Mouse (Mus musculus) liver, embryonic 12.5 days (tissue): ENCODE measurements around the gene Mypn. TPM values are rescaled to one million over a fixed set of nuclear protein-coding genes. Genes with fewer than 3 reads are reported as not detected.

ENCODE experiments used
- ATAC-seq: fragments of 200-750 bp; cut with Nextera tagmentation; 2 replicates; pipeline ENCODE4 v1.8.0; 2017; ENCODE audit warnings: moderate number of reproducible peaks, mild to moderate bottlenecking, moderate library complexity
- H3K27ac ChIP-seq: fragments of 300-500 bp; sonication (generic); 2 replicates; pipeline ENCODE4 v1.5.1; 2016; ENCODE audit warnings: mild to moderate bottlenecking
- H3K27me3 ChIP-seq: fragments of 300-500 bp; sonication (generic); replicated peaks from 2 replicates; pipeline ENCODE4 v1.6.1; 2016; ENCODE audit warnings: mild to moderate bottlenecking, moderate library complexity
- H3K36me3 ChIP-seq: fragments of 300-500 bp; sonication (generic); 2 replicates; pipeline ENCODE4 v1.6.1; 2016; ENCODE audit warnings: mild to moderate bottlenecking, moderate library complexity
- H3K4me1 ChIP-seq: fragments of 300-500 bp; sonication (generic); 2 replicates; pipeline ENCODE4 v1.6.1; 2016
- H3K4me2 ChIP-seq: fragments of 300-500 bp; sonication (generic); 2 replicates; pipeline ENCODE4 v1.6.1; 2016; ENCODE audit warnings: mild to moderate bottlenecking, moderate library complexity
- H3K4me3 ChIP-seq: fragments of 300-500 bp; sonication (generic); 2 replicates; pipeline ENCODE4 v1.5.1; 2016; ENCODE audit warnings: mild to moderate bottlenecking, moderate library complexity
- H3K9ac ChIP-seq: fragments of 300-500 bp; sonication (generic); 2 replicates; pipeline ENCODE4 v1.6.1; 2016; ENCODE audit warnings: mild to moderate bottlenecking, moderate library complexity
- H3K9me3 ChIP-seq: fragments of 300-500 bp; sonication (generic); replicated peaks from 2 replicates; pipeline ENCODE4 v1.6.1; 2016; ENCODE audit warnings: mild to moderate bottlenecking, moderate library complexity
- WGBS: fragments of 180-500 bp; shearing (Covaris S2); methylation state at CpG from one replicate; pipeline ENCODE4 v1.1.7; 2016; ENCODE audit not compliant: insufficient replicate concordance; 5-methylcytosine and 5-hydroxymethylcytosine counted together
- polyA plus RNA-seq: library from polyadenylated mRNA; unstranded; fragments of >200 nt; fragmentation: Nextera tagmentation; extraction: Ambion mirVana; gene quantifications from 2 replicates; pipeline ENCODE4 v1.2.1, GENCODE M21; 2016

Gene Mypn
- polyA plus RNA-seq, 1 experiment from 2014 or later: 0.02 TPM

GRCm38 (mm10) chr10:63167241-63167995 is 36.3 kb downstream of the Mypn start:
- ATAC-seq: no peak
- peaks cover 11% of the 10 kb centered on the region for H3K4me1 ChIP-seq
- H3K27ac ChIP-seq: no peak overlapping the region
- no peaks in the 10 kb centered on the region for H3K27me3 ChIP-seq
- WGBS: 73% methylated on average over 10 of the region's 10 CpGs
- no peak overlapping the region for H3K4me3 ChIP-seq
- no peak overlapping the region for H3K9ac ChIP-seq
- H3K9me3 ChIP-seq: no peaks in the 10 kb centered on the region
- no peaks in the 10 kb centered on the region for H3K36me3 ChIP-seq
- no peak overlapping the region for H3K4me2 ChIP-seq

- Histone ChIP-seq H3K4me1 (peaks cover 25% of the 10 kb centered on the region), H3K4me2 (peak overlapping the region; percentile 49), H3K4me3 (peak overlapping the region; percentile 21; the same call in 1 of the 2 replicates), H3K27me3 (no peaks in the 10 kb centered on the region), H3K9ac (no peak overlapping the region), H3K27ac (no peak overlapping the region), H3K36me3 (no peaks in the 10 kb centered on the region), H3K9me3 (no peaks in the 10 kb centered on the region)
- no peak for ATAC-seq
- 31% methylated on average over 16 of the region's 16 CpGs for WGBS
Observed at GRCm38 (mm10) chr10:63165752-63166412, 37.9 kb downstream of the Mypn start.

GRCm38 (mm10) chr10:63161240-63161639 is 42.5 kb downstream of the Mypn start:
- Histone ChIP-seq H3K4me1 (peaks cover 32% of the 10 kb centered on the region), H3K27me3 (no peaks in the 10 kb centered on the region), H3K4me2 (peak overlapping the region; percentile 58), H3K4me3 (0 out of 2 replicates have a peak overlapping the region, but pooled peaks have one; percentile 1), H3K36me3 (no peaks in the 10 kb centered on the region), H3K9me3 (no peaks in the 10 kb centered on the region), H3K9ac (no peak overlapping the region; the same call in 1 of the 2 replicates), H3K27ac (no peak overlapping the region)
- peak; percentile 89 for ATAC-seq
- WGBS: 14% methylated on average over 5 of the region's 5 CpGs

- 0 out of 2 replicates have a peak, but pooled peaks have one; percentile 6 for ATAC-seq
- H3K9me3 ChIP-seq: no peaks in the 10 kb centered on the region
- H3K4me3 ChIP-seq: 0 out of 2 replicates have a peak overlapping the region, but pooled peaks have one; percentile 1
- peak overlapping the region; percentile 58 for H3K4me2 ChIP-seq
- H3K36me3 ChIP-seq: no peaks in the 10 kb centered on the region
- peaks cover 26% of the 10 kb centered on the region for H3K4me1 ChIP-seq
- no peaks in the 10 kb centered on the region for H3K27me3 ChIP-seq
- H3K9ac ChIP-seq: no peak overlapping the region; the same call in 1 of the 2 replicates
- 62% methylated on average over 12 of the region's 12 CpGs for WGBS
- H3K27ac ChIP-seq: no peak overlapping the region
Observed at GRCm38 (mm10) chr10:63160671-63161070, 43.1 kb downstream of the Mypn start.

GRCm38 (mm10) chr10:63158191-63158590 is 45.6 kb downstream of the Mypn start:
- WGBS: 56% methylated on average over 13 of the region's 13 CpGs
- Histone ChIP-seq H3K27ac (no peak overlapping the region), H3K9ac (no peak overlapping the region), H3K4me1 (peaks cover 23% of the 10 kb centered on the region), H3K9me3 (no peaks in the 10 kb centered on the region), H3K36me3 (no peaks in the 10 kb centered on the region), H3K4me3 (no peak overlapping the region), H3K4me2 (no peak overlapping the region), H3K27me3 (no peaks in the 10 kb centered on the region)
- no peak for ATAC-seq

- H3K27ac ChIP-seq: no peak overlapping the region
- no peak for ATAC-seq
- 69% methylated on average over 4 of the region's 4 CpGs for WGBS
Observed at GRCm38 (mm10) chr10:63157491-63157890, 46.3 kb downstream of the Mypn start.

GRCm38 (mm10) chr10:63156919-63157318 is 46.8 kb downstream of the Mypn start:
- no peaks in the 10 kb centered on the region for H3K9me3 ChIP-seq
- no peak overlapping the region for H3K4me3 ChIP-seq
- WGBS: 50% methylated on average over 4 of the region's 4 CpGs
- peaks cover 18% of the 10 kb centered on the region for H3K4me1 ChIP-seq
- H3K4me2 ChIP-seq: no peak overlapping the region
- H3K27me3 ChIP-seq: no peaks in the 10 kb centered on the region
- no peak overlapping the region for H3K27ac ChIP-seq
- H3K36me3 ChIP-seq: no peaks in the 10 kb centered on the region
- no peak for ATAC-seq
- H3K9ac ChIP-seq: no peak overlapping the region

More at GRCm38 (mm10) chr10:63157491-63157890, 46.3 kb downstream of the Mypn start:
- no peak overlapping the region for H3K9ac ChIP-seq
- H3K9me3 ChIP-seq: no peaks in the 10 kb centered on the region
- H3K4me1 ChIP-seq: peaks cover 23% of the 10 kb centered on the region
- H3K4me2 ChIP-seq: no peak overlapping the region
- H3K36me3 ChIP-seq: no peaks in the 10 kb centered on the region
- no peak overlapping the region for H3K4me3 ChIP-seq
- H3K27me3 ChIP-seq: no peaks in the 10 kb centered on the region

- no peak for ATAC-seq
- WGBS: 82% methylated on average over 1 of the region's 1 CpGs
Observed at GRCm38 (mm10) chr10:63156351-63156750, 47.4 kb downstream of the Mypn start.

GRCm38 (mm10) chr10:63155668-63156350 is 47.9 kb downstream of the Mypn start:
- Histone ChIP-seq H3K27ac (no peak overlapping the region), H3K27me3 (no peaks in the 10 kb centered on the region), H3K4me1 (peaks cover 8% of the 10 kb centered on the region), H3K4me2 (no peak overlapping the region), H3K9ac (no peak overlapping the region), H3K36me3 (no peaks in the 10 kb centered on the region), H3K4me3 (no peak overlapping the region), H3K9me3 (no peaks in the 10 kb centered on the region)
- 74% methylated on average over 4 of the region's 4 CpGs for WGBS
- no peak for ATAC-seq

More at GRCm38 (mm10) chr10:63156351-63156750, 47.4 kb downstream of the Mypn start:
- Histone ChIP-seq H3K27me3 (no peaks in the 10 kb centered on the region), H3K4me3 (no peak overlapping the region), H3K27ac (no peak overlapping the region), H3K9me3 (no peaks in the 10 kb centered on the region), H3K4me1 (peaks cover 13% of the 10 kb centered on the region), H3K4me2 (no peak overlapping the region), H3K36me3 (no peaks in the 10 kb centered on the region), H3K9ac (no peak overlapping the region)

- no peaks in the 10 kb centered on the region for H3K4me1 ChIP-seq
- H3K36me3 ChIP-seq: no peaks in the 10 kb centered on the region
- H3K9me3 ChIP-seq: no peaks in the 10 kb centered on the region
- no peak for ATAC-seq
- H3K9ac ChIP-seq: no peak overlapping the region
- H3K27ac ChIP-seq: no peak overlapping the region
- no peaks in the 10 kb centered on the region for H3K27me3 ChIP-seq
- 77% methylated on average over 4 of the region's 4 CpGs for WGBS
- H3K4me3 ChIP-seq: no peak overlapping the region
- no peak overlapping the region for H3K4me2 ChIP-seq
Observed at GRCm38 (mm10) chr10:63154726-63155125, 49.0 kb downstream of the Mypn start.

GRCm38 (mm10) chr10:63154226-63154625 is 49.5 kb downstream of the Mypn start:
- no peak for ATAC-seq
- Histone ChIP-seq H3K9me3 (no peaks in the 10 kb centered on the region), H3K27me3 (no peaks in the 10 kb centered on the region), H3K4me2 (no peak overlapping the region), H3K36me3 (no peaks in the 10 kb centered on the region), H3K4me3 (no peak overlapping the region), H3K27ac (no peak overlapping the region), H3K4me1 (no peaks in the 10 kb centered on the region), H3K9ac (no peak overlapping the region)
- 76% methylated on average over 6 of the region's 6 CpGs for WGBS

- no peak for ATAC-seq
- no peak overlapping the region for H3K4me2 ChIP-seq
- 31% methylated on average over 3 of the region's 3 CpGs for WGBS
Observed at GRCm38 (mm10) chr10:63153563-63153962, 50.2 kb downstream of the Mypn start.

More at GRCm38 (mm10) chr10:63153563-63153962, 50.2 kb downstream of the Mypn start:
- H3K36me3 ChIP-seq: no peaks in the 10 kb centered on the region
- H3K9me3 ChIP-seq: no peaks in the 10 kb centered on the region
- H3K27me3 ChIP-seq: no peaks in the 10 kb centered on the region
- no peak overlapping the region for H3K9ac ChIP-seq
- no peak overlapping the region for H3K27ac ChIP-seq
- no peak overlapping the region for H3K4me3 ChIP-seq
- H3K4me1 ChIP-seq: no peaks in the 10 kb centered on the region
